Mouse (Mus musculus): ENCODE data around the gene Trpc5os. TPM values are rescaled to one million over a fixed set of nuclear protein-coding genes. Genes with fewer than 3 reads are reported as not detected.

Trpc5os gene
- not detected in 2 replicates for polyA plus RNA-seq (2016; fragmentation: Nextera tagmentation; extraction: Ambion mirVana)

GRCm38 (mm10) chrX:144456281-144456680 is at the start of gene Trpc5os:
Gene Trpc5os, plus strand, starts transcription at chrX:144456581.
- H3K27me3 ChIP-seq: no peaks in the 10 kb centered on the region
- ATAC-seq (ENCODE audit: low FRiP score): no peak
- 86% methylated on average over 5 of the region's 5 CpGs for WGBS
- H3K36me3 ChIP-seq (replicated peaks): no peaks in the 10 kb centered on the region
- H3K27ac ChIP-seq: no peak within 1 kb of the TSS
- H3K9ac ChIP-seq: no peak within 1 kb of the TSS
- H3K4me3 ChIP-seq (replicated peaks): no peak within 1 kb of the TSS
- no peak within 1 kb of the TSS for H3K4me2 ChIP-seq
- H3K9me3 ChIP-seq: no peaks in the 10 kb centered on the region
- H3K4me1 ChIP-seq: no peaks in the 10 kb centered on the region

- no peaks in the 10 kb centered on the region for H3K36me3 ChIP-seq (replicated peaks)
- H3K9ac ChIP-seq: no peak overlapping the region
- ATAC-seq (ENCODE audit: low FRiP score): no peak
- H3K27me3 ChIP-seq: no peaks in the 10 kb centered on the region
- 87% methylated on average over 5 of the region's 5 CpGs for WGBS
- no peak overlapping the region for H3K4me2 ChIP-seq
- H3K4me3 ChIP-seq (replicated peaks): no peak overlapping the region
- H3K9me3 ChIP-seq: no peaks in the 10 kb centered on the region
- H3K4me1 ChIP-seq: no peaks in the 10 kb centered on the region
- H3K27ac ChIP-seq: no peak overlapping the region
Measured at GRCm38 (mm10) chrX:144408036-144408435, 48.3 kb upstream of the Trpc5os start.

- H3K4me2 ChIP-seq: no peak overlapping the region
- no peak overlapping the region for H3K9ac ChIP-seq
- H3K4me3 ChIP-seq (replicated peaks): no peak overlapping the region
- 81% methylated on average over 1 of the region's 1 CpGs for WGBS
- no peaks in the 10 kb centered on the region for H3K36me3 ChIP-seq (replicated peaks)
- H3K27me3 ChIP-seq: no peaks in the 10 kb centered on the region
- H3K4me1 ChIP-seq: no peaks in the 10 kb centered on the region
- no peak for ATAC-seq (ENCODE audit: low FRiP score)
- H3K27ac ChIP-seq: no peak overlapping the region
- H3K9me3 ChIP-seq: no peaks in the 10 kb centered on the region
Measured at GRCm38 (mm10) chrX:144420259-144420658, 36.1 kb upstream of the Trpc5os start.

- ATAC-seq (ENCODE audit: low FRiP score): no peak
Measured at GRCm38 (mm10) chrX:144421091-144421490, 35.3 kb upstream of the Trpc5os start.

GRCm38 (mm10) chrX:144423848-144424247 is 32.5 kb upstream of the Trpc5os start:
- no peaks in the 10 kb centered on the region for H3K9me3 ChIP-seq
- H3K4me1 ChIP-seq: no peaks in the 10 kb centered on the region
- no peak for ATAC-seq (ENCODE audit: low FRiP score)
- H3K4me3 ChIP-seq (replicated peaks): no peak overlapping the region
- H3K27me3 ChIP-seq: no peaks in the 10 kb centered on the region
- H3K36me3 ChIP-seq (replicated peaks): no peaks in the 10 kb centered on the region
- WGBS: 82% methylated on average over 3 of the region's 3 CpGs
- H3K27ac ChIP-seq: no peak overlapping the region
- H3K4me2 ChIP-seq: no peak overlapping the region
- no peak overlapping the region for H3K9ac ChIP-seq

More at GRCm38 (mm10) chrX:144421091-144421490, 35.3 kb upstream of the Trpc5os start:
- no peak overlapping the region for H3K4me3 ChIP-seq (replicated peaks)
- H3K9me3 ChIP-seq: no peaks in the 10 kb centered on the region
- H3K36me3 ChIP-seq (replicated peaks): no peaks in the 10 kb centered on the region
- WGBS: 100% methylated on average over 1 of the region's 1 CpGs
- no peaks in the 10 kb centered on the region for H3K4me1 ChIP-seq
- H3K9ac ChIP-seq: no peak overlapping the region
- H3K27me3 ChIP-seq: no peaks in the 10 kb centered on the region
- H3K27ac ChIP-seq: no peak overlapping the region
- no peak overlapping the region for H3K4me2 ChIP-seq

GRCm38 (mm10) chrX:144464416-144464815 is 8.0 kb downstream of the Trpc5os start:
- ATAC-seq (ENCODE audit: low FRiP score): no peak
- H3K36me3 ChIP-seq (replicated peaks): no peaks in the 10 kb centered on the region
- H3K27ac ChIP-seq: no peak overlapping the region
- H3K4me1 ChIP-seq: no peaks in the 10 kb centered on the region
- no peaks in the 10 kb centered on the region; the same call in 1 of the 2 replicates for H3K27me3 ChIP-seq
- 72% methylated on average over 2 of the region's 2 CpGs for WGBS
- no peak overlapping the region for H3K9ac ChIP-seq
- H3K4me2 ChIP-seq: no peak overlapping the region
- H3K4me3 ChIP-seq (replicated peaks): no peak overlapping the region
- H3K9me3 ChIP-seq: no peaks in the 10 kb centered on the region

- H3K27me3 ChIP-seq: no peaks in the 10 kb centered on the region
- ATAC-seq (ENCODE audit: low FRiP score): no peak
- H3K9me3 ChIP-seq: no peaks in the 10 kb centered on the region
- H3K9ac ChIP-seq: no peak overlapping the region
- 67% methylated on average over 1 of the region's 1 CpGs for WGBS
- no peaks in the 10 kb centered on the region for H3K4me1 ChIP-seq
- no peaks in the 10 kb centered on the region for H3K36me3 ChIP-seq (replicated peaks)
- no peak overlapping the region for H3K4me3 ChIP-seq (replicated peaks)
- no peak overlapping the region for H3K27ac ChIP-seq
- no peak overlapping the region for H3K4me2 ChIP-seq
Measured at GRCm38 (mm10) chrX:144491394-144491793, 35.0 kb downstream of the Trpc5os start.

- no peak for ATAC-seq (ENCODE audit: low FRiP score)
- Histone ChIP-seq H3K27me3 (0 out of 2 replicates have a peak, but pooled peaks cover 3% of the 10 kb centered on the region), H3K9me3 (no peaks in the 10 kb centered on the region), H3K36me3 (replicated peaks) (no peaks in the 10 kb centered on the region), H3K4me2 (no peak overlapping the region), H3K27ac (no peak overlapping the region), H3K9ac (no peak overlapping the region), H3K4me3 (replicated peaks) (no peak overlapping the region), H3K4me1 (no peaks in the 10 kb centered on the region)
- 83% methylated on average over 5 of the region's 5 CpGs for whole genome bisulfite sequencing
Measured at GRCm38 (mm10) chrX:144523239-144523638, 66.9 kb downstream of the Trpc5os start.

- H3K4me1 ChIP-seq: no peaks in the 10 kb centered on the region
- ATAC-seq (ENCODE audit: low FRiP score): no peak
Measured at GRCm38 (mm10) chrX:144526042-144526441, 69.7 kb downstream of the Trpc5os start.

More at GRCm38 (mm10) chrX:144526042-144526441, 69.7 kb downstream of the Trpc5os start:
- WGBS: 85% methylated on average over 7 of the region's 7 CpGs
- no peak overlapping the region for H3K4me2 ChIP-seq
- H3K36me3 ChIP-seq (replicated peaks): no peaks in the 10 kb centered on the region
- H3K9me3 ChIP-seq: no peaks in the 10 kb centered on the region
- H3K27ac ChIP-seq: no peak overlapping the region
- H3K27me3 ChIP-seq: 0 out of 2 replicates have a peak, but pooled peaks cover 3% of the 10 kb centered on the region
- no peak overlapping the region for H3K9ac ChIP-seq
- no peak overlapping the region for H3K4me3 ChIP-seq (replicated peaks)

Other genes starting within 250 kb of the Trpc5os start
- 23.8 and 25.9 TPM in 2 replicates for gene Alg13, start 138.8 kb upstream of the Trpc5os start, polyA plus RNA-seq (2016; fragmentation: Nextera tagmentation; extraction: Ambion mirVana)
- 0.26 and 0.33 TPM in 2 replicates for gene Trpc5, start 231.6 kb downstream of the Trpc5os start, polyA plus RNA-seq (2016; fragmentation: Nextera tagmentation; extraction: Ambion mirVana)
- gene Rtl4, start 232.3 kb downstream of the Trpc5os start, polyA plus RNA-seq (2016; fragmentation: Nextera tagmentation; extraction: Ambion mirVana): 0.15 and 0.17 TPM in 2 replicates